Mouse (Mus musculus) liver (tissue): Measurements from ENCODE around the gene Kcnab2.

Experiments
- DNase-seq: peaks from one replicate; pipeline ENCODE4 v3.0.0-alpha.2; 2020; ENCODE audit warnings: mixed read lengths

Gene Kcnab2

GRCm38 (mm10) chr4:152448666-152449018 is 29.0 kb downstream of the Kcnab2 start:
- peak; percentile 59 for DNase-seq

- DNase-seq: no peak
Observed at GRCm38 (mm10) chr4:152447731-152448665, 29.7 kb downstream of the Kcnab2 start.

GRCm38 (mm10) chr4:152446178-152446577 is 31.5 kb downstream of the Kcnab2 start:
- peak; percentile 37 for DNase-seq

GRCm38 (mm10) chr4:152441536-152441935 is 36.1 kb downstream of the Kcnab2 start:
- no peak for DNase-seq

- no peak for DNase-seq
Observed at GRCm38 (mm10) chr4:152440882-152441281, 36.8 kb downstream of the Kcnab2 start.

- DNase-seq: peak; percentile 73
Observed at GRCm38 (mm10) chr4:152435255-152435654, 42.4 kb downstream of the Kcnab2 start.

GRCm38 (mm10) chr4:152434836-152435235 is 42.8 kb downstream of the Kcnab2 start:
- peak; percentile 86 for DNase-seq

GRCm38 (mm10) chr4:152432308-152432707 is 45.4 kb downstream of the Kcnab2 start:
- peak; percentile 22 for DNase-seq

- no peak for DNase-seq
Observed at GRCm38 (mm10) chr4:152428259-152428658, 49.4 kb downstream of the Kcnab2 start.

- peak; percentile 23 for DNase-seq
Observed at GRCm38 (mm10) chr4:152424922-152425321, 52.7 kb downstream of the Kcnab2 start.

GRCm38 (mm10) chr4:152424341-152424740 is 53.3 kb downstream of the Kcnab2 start:
- DNase-seq: peak; percentile 40

- no peak for DNase-seq
Observed at GRCm38 (mm10) chr4:152423576-152423975, 54.1 kb downstream of the Kcnab2 start.

GRCm38 (mm10) chr4:152418229-152419060 is 59.2 kb downstream of the Kcnab2 start:
- DNase-seq: no peak

GRCm38 (mm10) chr4:152412524-152413080 is 65.1 kb downstream of the Kcnab2 start:
- no peak for DNase-seq

- no peak for DNase-seq
Observed at GRCm38 (mm10) chr4:152410961-152411360, 66.7 kb downstream of the Kcnab2 start.

- no peak for DNase-seq
Observed at GRCm38 (mm10) chr4:152406531-152406930, 71.1 kb downstream of the Kcnab2 start.

GRCm38 (mm10) chr4:152405671-152406201 is 71.9 kb downstream of the Kcnab2 start:
- no peak for DNase-seq

GRCm38 (mm10) chr4:152405143-152405542 is 72.5 kb downstream of the Kcnab2 start:
- DNase-seq: no peak

GRCm38 (mm10) chr4:152398926-152399325 is 78.7 kb downstream of the Kcnab2 start:
- no peak for DNase-seq

- DNase-seq: no peak
Observed at GRCm38 (mm10) chr4:152392627-152393026, 85.0 kb downstream of the Kcnab2 start.

- no peak for DNase-seq
Observed at GRCm38 (mm10) chr4:152392192-152392591, 85.5 kb downstream of the Kcnab2 start.

GRCm38 (mm10) chr4:152385644-152386043 is 92.0 kb downstream of the Kcnab2 start:
- DNase-seq: no peak
